Mouse (Mus musculus) intestine, postnatal 0 days (tissue): ENCODE measurements around the gene Mtrr. TPM values are rescaled to one million over a fixed set of nuclear protein-coding genes. Genes with fewer than 3 reads are reported as not detected.

Experiments used
- ATAC-seq: fragments of 200-750 bp; cut with Nextera tagmentation; 2 replicates; pipeline ENCODE4 v1.8.0; 2017; ENCODE audit warnings: mild to moderate bottlenecking, moderate TSS enrichment, moderate library complexity
- H3K27ac ChIP-seq: fragments of 300-500 bp; sonication (generic); 2 replicates; pipeline ENCODE4 v1.5.1; 2014; ENCODE audit warnings: mild to moderate bottlenecking, low read depth, low read length, moderate library complexity
- H3K27me3 ChIP-seq: fragments of 300-500 bp; sonication (generic); replicated peaks from 2 replicates; pipeline ENCODE4 v1.6.1; 2014; ENCODE audit warnings: low read length, mixed read lengths; ENCODE audit not compliant: control insufficient read depth, insufficient read depth
- H3K36me3 ChIP-seq: fragments of 300-500 bp; sonication (generic); 2 replicates; pipeline ENCODE4 v1.6.1; 2014; ENCODE audit warnings: mild to moderate bottlenecking, moderate library complexity; ENCODE audit not compliant: control insufficient read depth, insufficient read depth
- H3K4me1 ChIP-seq: fragments of 300-500 bp; sonication (generic); replicated peaks from 2 replicates; pipeline ENCODE4 v1.6.1; 2014; ENCODE audit warnings: antibody characterized with exemption, low read length, mixed read lengths; ENCODE audit not compliant: control insufficient read depth, insufficient read depth
- H3K4me2 ChIP-seq: fragments of 300-500 bp; sonication (generic); replicated peaks from 2 replicates; pipeline ENCODE4 v1.6.1; 2014; ENCODE audit warnings: low read depth, mild to moderate bottlenecking, moderate library complexity
- H3K4me3 ChIP-seq: fragments of 300-500 bp; sonication (generic); 2 replicates; pipeline ENCODE4 v1.5.1; 2014; ENCODE audit warnings: low read depth, low read length
- H3K9ac ChIP-seq: fragments of 300-500 bp; sonication (generic); 2 replicates; pipeline ENCODE4 v1.6.1; 2014; ENCODE audit warnings: mild to moderate bottlenecking, low read depth, low read length
- H3K9me3 ChIP-seq: fragments of 300-500 bp; sonication (generic); 2 replicates; pipeline ENCODE4 v1.6.1; 2016; ENCODE audit warnings: mixed run types; ENCODE audit not compliant: control insufficient read depth
- CTCF ChIP-seq: sonication (generic); IDR thresholded peaks from 2 replicates; pipeline ENCODE4 v1.5.1; 2016; ENCODE audit warnings: low read depth, mild to moderate bottlenecking, control low read depth, antibody characterized with exemption, moderate library complexity
- WGBS: fragments of 180-500 bp; shearing (Covaris S2); extraction: QIAGEN DNeasy Blood & Tissue Kit; methylation state at CpG from one replicate; pipeline ENCODE4 v1.1.7; 2014; 5-methylcytosine and 5-hydroxymethylcytosine counted together
- polyA plus RNA-seq: library from polyadenylated mRNA; unstranded; fragments of >200 nt; fragmentation: Nextera tagmentation; extraction: Ambion mirVana; gene quantifications from 2 replicates; pipeline ENCODE4 v1.2.1, GENCODE M21; 2015

Gene Mtrr
- polyA plus RNA-seq, 1 experiment from 2014 or later, result 7.0 TPM

GRCm38 (mm10) chr13:68583961-68584360, 2.0 kb upstream of the Mtrr start:
- Histone ChIP-seq H3K4me2 (no peak overlapping the region), H3K27ac (no peak overlapping the region), H3K36me3 (peaks cover 45% of the 10 kb centered on the region), H3K27me3 (no peaks in the 10 kb centered on the region), H3K9me3 (no peaks in the 10 kb centered on the region), H3K4me1 (0 out of 2 replicates have a peak, but pooled peaks cover 5% of the 10 kb centered on the region), H3K4me3 (no peak overlapping the region), H3K9ac (no peak overlapping the region)
- TF ChIP-seq CTCF, result no peak
- WGBS, result 92% methylated on average over 11 of the region's 11 CpGs
- no peak for ATAC-seq

- Histone ChIP-seq H3K27ac (peak overlapping the region; percentile 85), H3K4me2 (peak overlapping the region; percentile 82), H3K27me3 (no peaks in the 10 kb centered on the region), H3K9ac (peak overlapping the region; percentile 66), H3K4me3 (peak overlapping the region; percentile 91), H3K36me3 (peaks cover 35% of the 10 kb centered on the region), H3K4me1 (0 out of 2 replicates have a peak, but pooled peaks cover 5% of the 10 kb centered on the region), H3K9me3 (no peaks in the 10 kb centered on the region)
- under 1% methylated on average over 11 of the region's 11 CpGs for WGBS
- no peak for TF ChIP-seq CTCF
- peak; percentile 39 for ATAC-seq
Observed at GRCm38 (mm10) chr13:68582517-68582780, 500 bp upstream of the Mtrr start.

- no peak; the same call in none of the 2 replicates for ATAC-seq
- 17% methylated on average over 14 of the region's 14 CpGs for WGBS
- H3K4me1 ChIP-seq, result 0 out of 2 replicates have a peak, but pooled peaks cover 5% of the 10 kb centered on the region
- no peaks in the 10 kb centered on the region for H3K27me3 ChIP-seq
- peak; percentile 47 for TF ChIP-seq CTCF
- H3K36me3 ChIP-seq, result peaks cover 33% of the 10 kb centered on the region
- H3K9ac ChIP-seq, result peak overlapping the region; percentile 66
- no peaks in the 10 kb centered on the region for H3K9me3 ChIP-seq
- H3K4me2 ChIP-seq, result peak overlapping the region; percentile 82
- peak overlapping the region; percentile 91 for H3K4me3 ChIP-seq
- H3K27ac ChIP-seq, result peak overlapping the region; percentile 85
Observed at GRCm38 (mm10) chr13:68581086-68581740, 736 bp downstream of the Mtrr start.

- Histone ChIP-seq H3K27me3 (no peaks in the 10 kb centered on the region), H3K9me3 (no peaks in the 10 kb centered on the region), H3K4me3 (no peak overlapping the region), H3K4me2 (no peak overlapping the region), H3K4me1 (0 out of 2 replicates have a peak, but pooled peaks cover 3% of the 10 kb centered on the region), H3K9ac (no peak overlapping the region), H3K36me3 (peaks cover 13% of the 10 kb centered on the region; the same call in 1 of the 2 replicates), H3K27ac (no peak overlapping the region)
- ATAC-seq, result no peak
- TF ChIP-seq CTCF, result no peak
- 81% methylated on average over 7 of the region's 7 CpGs for WGBS
Observed at GRCm38 (mm10) chr13:68577945-68578344, 4.0 kb downstream of the Mtrr start.

- peaks cover 28% of the 10 kb centered on the region for H3K36me3 ChIP-seq
- H3K4me1 ChIP-seq, result no peaks in the 10 kb centered on the region
- no peaks in the 10 kb centered on the region for H3K27me3 ChIP-seq
- H3K4me3 ChIP-seq, result no peak overlapping the region
- no peaks in the 10 kb centered on the region for H3K9me3 ChIP-seq
- no peak overlapping the region for H3K4me2 ChIP-seq
- H3K9ac ChIP-seq, result no peak overlapping the region
- WGBS, result 66% methylated on average over 4 of the region's 4 CpGs
- TF ChIP-seq CTCF, result no peak
- ATAC-seq, result no peak
- H3K27ac ChIP-seq, result no peak overlapping the region
Observed at GRCm38 (mm10) chr13:68574398-68574797, 7.6 kb downstream of the Mtrr start.

GRCm38 (mm10) chr13:68572966-68573913, 8.7 kb downstream of the Mtrr start:
- 43% methylated on average over 10 of the region's 10 CpGs for WGBS
- Histone ChIP-seq H3K27me3 (no peaks in the 10 kb centered on the region), H3K27ac (no peak overlapping the region), H3K4me3 (no peak overlapping the region), H3K4me1 (no peaks in the 10 kb centered on the region), H3K9me3 (no peaks in the 10 kb centered on the region), H3K4me2 (no peak overlapping the region), H3K36me3 (peaks cover 28% of the 10 kb centered on the region), H3K9ac (no peak overlapping the region)
- TF ChIP-seq CTCF, result no peak
- ATAC-seq, result peak; percentile 75
